17 mouse cellular contexts compared by ENCODE assay signal in the genomic region with DNA sequence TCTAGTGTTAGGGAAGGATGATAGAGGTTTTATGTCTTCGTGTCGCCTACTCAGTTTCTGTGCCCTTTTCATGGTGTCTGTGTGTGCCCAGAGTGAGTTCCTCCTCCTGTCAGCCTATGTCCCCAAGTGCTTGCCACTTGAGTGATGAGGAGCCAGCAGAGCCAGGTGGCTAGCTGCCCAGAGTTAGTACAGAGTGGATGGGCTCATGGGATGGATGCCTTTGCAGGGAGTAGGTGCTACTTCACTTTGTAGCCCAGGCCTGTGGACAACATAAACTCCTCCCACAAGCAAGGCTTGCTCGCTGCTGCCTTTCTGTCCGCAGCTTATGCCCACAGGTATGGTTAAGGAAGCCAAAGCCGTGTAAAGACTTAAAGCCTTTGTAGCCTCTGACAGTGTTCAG.
A peak's percentile ranks its signal among the peaks of the same experiment; 100 is the strongest.
DNase-seq lines count a peak whose midpoint lies in the region; ATAC-seq lines count a peak whose summit lies in the region.
"Had no signal": no experiment of that assay in that cellular context is flagged by ENCODE, and none has a peak within 500 bp of the region (broad histone marks: within the 10 kb centered on the region; RNA-seq: fewer than 3 reads in every experiment).

No protein-coding gene starts in this region.

- no peaks in the 10 kb centered on the region for H3K27me3 ChIP-seq in heart, embryonic 11.5 days (ENCODE audit: control insufficient read depth, insufficient read depth, low read length)
- no peaks in the 10 kb centered on the region for H3K27me3 ChIP-seq in forebrain, embryonic 14.5 days (replicated peaks; ENCODE audit: control insufficient read depth, insufficient read depth, low read length)

- ATAC-seq in heart, embryonic 11.5 days (replicated peaks; ENCODE audit: insufficient number of reproducible peaks, low FRiP score, low TSS enrichment) = no peak
- ATAC-seq in megakaryocyte, adult 5-6 weeks (ENCODE audit: poor library complexity, severe bottlenecking) = no peak
- ATAC-seq in forebrain, embryonic 14.5 days = no peak
- ATAC-seq: forebrain, postnatal 0 days; midbrain, embryonic 16.5 days had no signal

- peak; percentile 94 for DNase-seq in heart, adult 11 months
- DNase-seq in gastrocnemius, postnatal 25 days = peak; percentile 27
- peak; percentile 10 to 29 for DNase-seq in heart, postnatal 36 days
- peak; percentile 64 for DNase-seq in lung, postnatal 25 days (ENCODE audit: low spot score)
- no peak for DNase-seq in forebrain, embryonic 14.5 days (ENCODE audit: low spot score)
- DNase-seq in spleen, postnatal 10 days (ENCODE audit: low spot score in 2 of 2) = no peak
- DNase-seq: cerebellum, postnatal 36 days; forebrain, postnatal 0 days; kidney, adult 11 months; right cerebral cortex, postnatal 14 days; thymus, adult 18-20 months had no signal

- H3K9ac ChIP-seq in heart, embryonic 11.5 days (ENCODE audit: low read depth, low read length) = no peak overlapping the region
- no peak overlapping the region for H3K9ac ChIP-seq in forebrain, embryonic 14.5 days (ENCODE audit: low read length)
- H3K9ac ChIP-seq: forebrain, postnatal 0 days; hindbrain, embryonic 12.5 days had no signal

- no peaks in the 10 kb centered on the region for H3K9me3 ChIP-seq in heart, embryonic 11.5 days (replicated peaks; ENCODE audit: control insufficient read depth, low read length)
- no peaks in the 10 kb centered on the region for H3K9me3 ChIP-seq in forebrain, embryonic 14.5 days (replicated peaks; ENCODE audit: control insufficient read depth, low read length)
- H3K9me3 ChIP-seq: hindbrain, embryonic 12.5 days had no signal

- no peaks in the 10 kb centered on the region for H3K4me1 ChIP-seq in heart, embryonic 11.5 days (ENCODE audit: control insufficient read depth, insufficient read depth, low read length)
- H3K4me1 ChIP-seq in forebrain, embryonic 14.5 days (ENCODE audit: control insufficient read depth, insufficient read depth, low read length) = no peaks in the 10 kb centered on the region

- no peak overlapping the region for H3K4me3 ChIP-seq in heart, embryonic 11.5 days (ENCODE audit: low read depth, low read length)
- no peak overlapping the region for H3K4me3 ChIP-seq in forebrain, embryonic 14.5 days (ENCODE audit: low read depth, low read length)
- H3K4me3 ChIP-seq: hindbrain, embryonic 12.5 days had no signal

- H3K36me3 ChIP-seq in heart, embryonic 11.5 days (ENCODE audit: control insufficient read depth, insufficient read depth, low read length) = no peaks in the 10 kb centered on the region
- no peaks in the 10 kb centered on the region for H3K36me3 ChIP-seq in forebrain, embryonic 14.5 days (ENCODE audit: control insufficient read depth, insufficient read depth, low read length)
- H3K36me3 ChIP-seq: G1E; hindbrain, embryonic 12.5 days had no signal

- no peak overlapping the region for H3K4me2 ChIP-seq in heart, embryonic 11.5 days
- no peak overlapping the region for H3K4me2 ChIP-seq in forebrain, embryonic 14.5 days (ENCODE audit: low read length)
- H3K4me2 ChIP-seq: hindbrain, embryonic 12.5 days; liver, embryonic 11.5 days had no signal

- no peak overlapping the region for H3K27ac ChIP-seq in heart, embryonic 11.5 days (ENCODE audit: low read depth, low read length)
- H3K27ac ChIP-seq in forebrain, embryonic 14.5 days (ENCODE audit: low read depth, low read length) = no peak overlapping the region
- H3K27ac ChIP-seq: hindbrain, embryonic 12.5 days had no signal

- intact Hi-C loops in heart, postnatal 36 days (cut with DNase I) = no loop called here

- 77% methylated on average over 5 of the region's 5 CpGs for WGBS in heart, embryonic 11.5 days (ENCODE audit: insufficient replicate concordance)
- 82% methylated on average over 5 of the region's 5 CpGs for WGBS in forebrain, embryonic 14.5 days

Comparison
In these comparisons a context has a peak if more than half of its experiments do, and no peak if none do; other contexts are left out.
1. DNase-seq: peak in heart, adult 11 months (single experiment), gastrocnemius, postnatal 25 days (single experiment), heart, postnatal 36 days (2 of 2) and lung, postnatal 25 days (single experiment); none in forebrain, embryonic 14.5 days (single experiment) and spleen, postnatal 10 days (0 of 2).